Mouse (Mus musculus) G1E (cell line): ENCODE data around the gene Mvp. TPM values are rescaled to one million over a fixed set of nuclear protein-coding genes. Genes with fewer than 3 reads are reported as not detected.

ENCODE experiments used
- ATAC-seq: 2 replicates; pipeline ENCODE4 v1.8.0; 2016; ENCODE audit warnings: mild to moderate bottlenecking; ENCODE audit not compliant: insufficient number of reproducible peaks, poor library complexity, low FRiP score, severe bottlenecking; ENCODE audit errors: extremely low read depth
- DNase-seq: peaks from one replicate; pipeline ENCODE4 v3.0.0; 2012; ENCODE audit warnings: low spot score
- H3K27me3 ChIP-seq: 2 replicates; pipeline ENCODE4 v1.6.1; 2012; ENCODE audit warnings: mild to moderate bottlenecking, low read length, inconsistent platforms; ENCODE audit not compliant: insufficient read depth
- H3K36me3 ChIP-seq: replicated peaks from 2 replicates; pipeline ENCODE3; 2012; ENCODE audit warnings: mild to moderate bottlenecking, inconsistent platforms
- H3K4me1 ChIP-seq: 2 replicates; pipeline ENCODE4 v1.6.1; 2012; ENCODE audit warnings: low read depth, low read length, inconsistent platforms, mixed read lengths; ENCODE audit not compliant: insufficient read depth
- H3K4me3 ChIP-seq: 2 replicates; pipeline ENCODE4 v1.5.1; 2012; ENCODE audit warnings: low read depth, mild to moderate bottlenecking, inconsistent platforms, low read length, moderate library complexity, mixed read lengths
- H3K9me3 ChIP-seq: replicated peaks from 2 replicates; pipeline ENCODE4 v1.6.1; 2012; ENCODE audit warnings: inconsistent platforms
- CTCF ChIP-seq: IDR thresholded peaks from 2 replicates; pipeline ENCODE4 v1.5.1; 2012; ENCODE audit warnings: low read depth, low read length, inconsistent platforms, mixed read lengths
- GATA1 ChIP-seq: IDR thresholded peaks from 2 replicates; pipeline ENCODE4 v1.6.1; 2012; ENCODE audit warnings: borderline replicate concordance, low read length, inconsistent platforms, mixed read lengths
- GATA2 ChIP-seq: IDR thresholded peaks from 2 replicates; pipeline ENCODE4 v1.6.1; 2012; ENCODE audit warnings: low read depth, low read length, inconsistent platforms, borderline replicate concordance
- POLR2AphosphoS5 ChIP-seq: IDR thresholded peaks from 2 replicates; pipeline ENCODE4 v1.6.1; 2012; ENCODE audit warnings: low read depth, low read length, inconsistent platforms; ENCODE audit not compliant: insufficient replicate concordance
- TAL1 ChIP-seq: conservative IDR thresholded peaks from 2 replicates; pipeline ENCODE4 v1.6.1; 2012; ENCODE audit warnings: low read depth, low read length, inconsistent platforms, mixed read lengths
- polyA plus RNA-seq: library from polyadenylated mRNA; stranded (reverse); fragments of >175 nt; gene quantifications from 2 replicates; pipeline ENCODE4 v1.2.3, GENCODE M21; 2012
- total RNA-seq, 2 experiments: library from RNA; stranded (forward) in 1 of 2; stranded (reverse) in 1 of 2; fragments of 200-1000 nt in 1 of 2; fragments of >200 nt in 1 of 2; fragmentation: Nextera tagmentation in 1 of 2; gene quantifications; 2 replicates each; pipeline ENCODE4 v1.2.3; 2014 to 2017

Gene Mvp
- total and polyA plus RNA-seq, 3 experiments: 10.6 to 22.8 (median 13.7) TPM

DNA sequence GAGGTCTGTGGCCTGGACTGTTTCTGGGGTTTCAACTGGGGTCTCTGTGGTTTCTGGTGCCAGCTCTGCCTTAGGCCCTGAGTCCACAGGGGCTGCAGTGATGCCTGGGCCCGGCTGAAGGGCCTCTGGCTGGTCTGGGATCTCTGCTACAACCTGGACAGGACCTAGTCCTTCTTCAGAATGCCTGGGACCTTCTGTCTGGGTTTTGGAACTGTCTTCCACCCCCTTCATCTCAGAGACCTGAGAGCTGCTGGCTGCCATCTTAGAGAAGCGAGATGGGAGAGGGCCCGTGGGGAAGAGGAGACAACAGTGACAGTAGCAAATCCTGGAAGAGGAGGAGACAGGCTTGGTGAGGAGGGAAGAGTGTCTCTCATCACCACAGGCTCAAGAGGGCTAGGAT, 5.6 kb upstream of the Mvp start:
- no peaks in the 10 kb centered on the region for H3K27me3 ChIP-seq
- no peak overlapping the region for H3K4me3 ChIP-seq
- TF ChIP-seq POLR2AphosphoS5 (no peak), GATA1 (no peak), CTCF (no peak), GATA2 (no peak), TAL1 (no peak)
- ATAC-seq (no peak), DNase-seq (no peak)
- H3K4me1 ChIP-seq: peaks cover 92% of the 10 kb centered on the region
- H3K36me3 ChIP-seq: peaks cover 76% of the 10 kb centered on the region
- H3K9me3 ChIP-seq: no peaks in the 10 kb centered on the region

DNA sequence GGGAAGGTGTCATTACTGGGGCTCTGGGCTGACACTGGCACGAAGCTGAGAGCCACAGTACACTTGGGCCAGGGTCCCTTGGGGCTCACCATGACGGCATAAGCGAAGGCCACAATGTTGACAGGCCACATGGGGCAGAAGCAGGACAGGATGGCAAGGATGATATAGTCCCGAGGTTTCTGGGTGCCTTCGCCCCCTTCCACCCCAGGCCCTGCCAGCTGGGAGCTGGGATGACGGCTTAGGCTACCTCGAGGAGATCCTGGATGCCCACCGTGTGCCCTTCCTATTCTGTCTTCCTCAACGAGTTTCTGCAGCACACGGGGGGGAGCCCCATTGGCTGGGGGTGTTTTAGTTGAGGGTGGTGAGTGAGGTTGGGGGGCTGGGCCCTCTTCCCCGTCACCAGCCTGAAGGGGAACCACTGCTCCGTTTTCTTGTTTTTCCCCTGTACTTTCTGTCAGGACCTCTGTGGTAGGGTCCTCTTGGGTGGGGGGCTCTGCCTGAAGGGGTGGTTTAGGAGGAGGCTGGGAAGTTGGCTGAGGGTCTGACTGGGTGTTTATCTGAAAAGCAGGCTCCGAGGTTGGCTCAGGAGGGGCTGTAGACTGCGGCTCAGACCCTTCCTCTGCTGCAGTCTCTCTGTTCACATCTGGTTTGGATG, 5.0 kb upstream of the Mvp start:
- H3K4me1 ChIP-seq: peaks cover 93% of the 10 kb centered on the region
- no peak overlapping the region for H3K4me3 ChIP-seq
- H3K9me3 ChIP-seq: no peaks in the 10 kb centered on the region
- TF ChIP-seq GATA1 (no peak), TAL1 (no peak), GATA2 (no peak), CTCF (no peak), POLR2AphosphoS5 (no peak)
- H3K36me3 ChIP-seq: peaks cover 76% of the 10 kb centered on the region
- DNase-seq (no peak), ATAC-seq (no peak)
- no peaks in the 10 kb centered on the region for H3K27me3 ChIP-seq

DNA sequence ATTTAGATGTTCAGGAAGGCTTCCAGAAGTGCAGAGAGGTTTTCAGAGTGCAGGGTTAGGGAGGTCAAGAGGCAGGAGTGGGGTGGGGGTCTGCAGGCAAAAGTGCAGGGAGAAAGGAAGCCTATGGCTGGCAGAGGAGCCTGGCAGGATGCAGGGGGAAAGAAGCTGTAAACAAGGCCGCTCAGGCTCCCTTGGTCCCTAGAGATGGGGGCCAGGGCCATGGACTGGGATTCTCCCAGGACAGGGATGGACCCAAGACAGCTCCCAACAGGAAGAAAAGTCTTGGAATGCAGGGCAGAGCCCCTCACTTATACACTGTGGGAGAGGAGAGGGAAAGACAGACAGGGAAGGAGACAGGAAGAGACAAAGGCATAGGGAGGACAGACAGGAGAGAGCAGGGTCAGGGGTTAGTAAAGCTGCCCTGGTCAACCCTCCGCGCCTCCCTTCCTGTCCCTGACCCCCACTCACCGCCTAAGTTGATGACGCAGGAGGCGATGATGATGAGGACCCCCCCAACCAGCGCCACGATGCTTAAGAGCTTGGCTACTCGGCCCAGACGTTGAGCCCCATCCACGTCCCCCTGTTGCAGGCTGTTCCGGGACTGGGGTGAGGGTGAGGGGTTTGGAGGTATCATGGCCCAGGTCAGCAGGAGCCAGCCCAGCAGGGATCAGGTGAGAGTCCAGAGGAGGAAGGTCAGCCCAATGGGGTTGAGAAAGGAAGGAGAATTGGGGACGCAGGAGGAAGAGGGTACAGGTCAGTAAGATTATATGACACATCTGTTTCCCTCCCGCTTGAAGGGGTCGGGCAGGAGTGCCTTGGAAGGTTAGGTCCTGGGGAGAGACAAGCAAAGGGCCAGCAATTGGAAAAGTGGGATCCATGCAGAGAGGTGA, 4.2 kb upstream of the Mvp start:
- TF ChIP-seq GATA2: no peak
- TF ChIP-seq GATA1: no peak
- TF ChIP-seq POLR2AphosphoS5: no peak
- no peak for TF ChIP-seq TAL1
- no peak for TF ChIP-seq CTCF
- Histone ChIP-seq H3K36me3 (peaks cover 76% of the 10 kb centered on the region), H3K4me1 (peaks cover 92% of the 10 kb centered on the region), H3K9me3 (no peaks in the 10 kb centered on the region), H3K27me3 (no peaks in the 10 kb centered on the region), H3K4me3 (no peak overlapping the region)
- ATAC-seq (no peak), DNase-seq (no peak)

DNA sequence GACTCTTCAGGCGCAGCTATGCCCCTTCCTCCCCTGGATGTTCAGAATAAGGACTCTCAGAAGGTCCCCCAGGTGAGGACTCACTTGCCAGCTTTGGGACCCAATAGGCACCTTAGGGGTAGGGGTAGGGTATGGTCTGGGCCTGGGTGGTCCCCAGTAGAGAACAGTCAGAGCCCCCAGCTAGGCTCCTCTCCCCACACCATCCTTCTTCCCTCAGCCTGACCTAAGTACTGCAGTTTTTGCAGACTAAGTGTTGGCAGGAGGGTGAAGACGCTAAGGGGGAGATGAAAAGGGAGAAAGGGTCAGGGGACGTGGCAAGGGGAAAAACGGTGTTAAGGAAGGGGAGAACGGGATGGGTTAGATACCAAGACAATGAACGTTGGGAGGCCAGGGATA, 3.5 kb upstream of the Mvp start:
- H3K9me3 ChIP-seq: no peaks in the 10 kb centered on the region
- TF ChIP-seq GATA1: no peak
- TF ChIP-seq POLR2AphosphoS5: no peak
- TF ChIP-seq TAL1: no peak
- TF ChIP-seq GATA2: no peak
- no peak for TF ChIP-seq CTCF
- peaks cover 76% of the 10 kb centered on the region for H3K36me3 ChIP-seq
- H3K4me3 ChIP-seq: no peak overlapping the region
- ATAC-seq: no peak
- H3K27me3 ChIP-seq: no peaks in the 10 kb centered on the region
- DNase-seq: no peak
- peaks cover 92% of the 10 kb centered on the region for H3K4me1 ChIP-seq

DNA sequence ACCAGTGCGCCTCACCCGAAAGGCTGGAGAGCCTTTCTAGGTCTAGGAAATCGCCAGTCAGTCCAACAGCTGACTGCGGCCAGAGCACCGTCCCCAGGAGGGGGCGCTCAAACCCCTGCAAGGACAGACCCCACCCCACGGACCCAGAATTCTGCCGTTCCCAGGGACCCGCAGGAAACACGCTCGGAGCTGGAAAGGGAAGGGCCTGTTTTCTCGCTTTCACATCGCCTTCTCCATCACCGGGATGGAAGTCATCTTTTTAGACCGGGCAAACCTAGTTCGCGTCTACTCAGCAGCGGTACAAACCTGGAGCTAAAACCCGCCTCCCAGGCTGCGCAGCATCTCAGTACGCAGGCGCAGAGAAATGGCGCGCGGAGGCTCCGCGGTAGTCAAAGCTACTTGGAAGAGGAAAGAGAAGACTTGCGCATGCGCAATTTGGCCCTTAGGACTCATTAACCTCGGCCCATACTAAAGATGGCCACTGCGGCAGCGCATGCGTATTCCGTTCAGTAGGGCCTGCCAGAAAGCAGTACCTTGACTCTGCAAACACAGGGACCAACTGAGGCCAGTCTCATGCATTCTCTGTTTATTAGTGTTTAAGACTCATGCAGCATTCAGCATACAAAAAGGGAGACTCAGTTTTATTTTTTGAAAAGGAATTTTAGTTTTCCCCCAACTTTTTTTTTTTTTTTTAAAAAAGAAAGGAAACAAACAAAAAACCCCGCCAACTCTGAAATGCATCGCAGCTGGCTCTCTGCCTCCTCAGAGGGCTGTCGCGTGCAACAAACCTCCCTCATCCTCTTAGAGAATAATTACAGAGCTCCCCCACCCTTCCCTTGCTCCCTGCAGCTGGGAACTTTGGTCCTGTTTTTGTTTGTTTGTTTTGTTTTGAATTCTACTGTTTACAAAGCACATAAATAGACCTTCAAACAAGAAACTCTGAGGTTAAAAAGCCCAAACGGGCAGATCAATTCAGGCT, 2.8 kb upstream of the Mvp start, which contains the start of gene Pagr1a:
Gene Pagr1a (minus strand): TSS at position 382 of the 979 bp plus-strand sequence.
- ATAC-seq (peak; percentile 67), DNase-seq (peak; percentile 83)
- Histone ChIP-seq H3K4me1 (peaks cover 92% of the 10 kb centered on the region), H3K36me3 (peaks cover 76% of the 10 kb centered on the region), H3K4me3 (peak within 1 kb of the TSS; percentile 78), H3K9me3 (no peaks in the 10 kb centered on the region), H3K27me3 (no peaks in the 10 kb centered on the region)
- TF ChIP-seq POLR2AphosphoS5 (no peak), CTCF (peak; percentile 81)
